Mouse (Mus musculus): Measurements from ENCODE around the gene Olfr157. TPM values are rescaled to one million over a fixed set of nuclear protein-coding genes. Genes with fewer than 3 reads are reported as not detected.

Gene Olfr157
- not detected for polyA plus RNA-seq (2014; fragmentation: Illumina TruSeq; extraction: RNeasy Lipid Tissue Mini Kit (QIAGEN cat#74804))

GRCm38 (mm10) chr4:43840101-43840500, at the start of gene Olfr157:
Olfr157 (minus strand) TSS chr4:43840201.

GRCm38 (mm10) chr4:43875160-43875918, 35.3 kb upstream of the Olfr157 start, which contains the start of gene Reck:
Reck (plus strand) TSS chr4:43875530.

GRCm38 (mm10) chr4:43851265-43851664, 11.3 kb upstream of the Olfr157 start, which contains the start of gene Olfr155:
Olfr155 (plus strand) TSS chr4:43851565.

GRCm38 (mm10) chr4:43823845-43824337, 16.1 kb downstream of the Olfr157 start, which contains the start of gene Olfr156:
Olfr156 (minus strand) TSS chr4:43823895.

Other genes starting within 250 kb of the Olfr157 start
- gene Npr2, start 208.3 kb downstream of the Olfr157 start, polyA plus RNA-seq (2014; fragmentation: Illumina TruSeq; extraction: RNeasy Lipid Tissue Mini Kit (QIAGEN cat#74804)), result 21.7 TPM
- gene Spag8, start 186.6 kb downstream of the Olfr157 start, polyA plus RNA-seq (2014; fragmentation: Illumina TruSeq; extraction: RNeasy Lipid Tissue Mini Kit (QIAGEN cat#74804)), result not detected
- gene Hint2, start 183.7 kb downstream of the Olfr157 start, polyA plus RNA-seq (2014; fragmentation: Illumina TruSeq; extraction: RNeasy Lipid Tissue Mini Kit (QIAGEN cat#74804)), result 2.4 TPM
- 5.4 TPM for gene Tmem8b, start 171.2 kb downstream of the Olfr157 start, polyA plus RNA-seq (2014; fragmentation: Illumina TruSeq; extraction: RNeasy Lipid Tissue Mini Kit (QIAGEN cat#74804))
- gene Fam221b, start 171.1 kb downstream of the Olfr157 start, polyA plus RNA-seq (2014; fragmentation: Illumina TruSeq; extraction: RNeasy Lipid Tissue Mini Kit (QIAGEN cat#74804)), result 0.14 TPM
- gene Olfr70, start 139.4 kb downstream of the Olfr157 start, polyA plus RNA-seq (2014; fragmentation: Illumina TruSeq; extraction: RNeasy Lipid Tissue Mini Kit (QIAGEN cat#74804)), result not detected
- gene Olfr71, start 129.9 kb downstream of the Olfr157 start, polyA plus RNA-seq (2014; fragmentation: Illumina TruSeq; extraction: RNeasy Lipid Tissue Mini Kit (QIAGEN cat#74804)), result not detected
- gene Hrct1, start 113.0 kb downstream of the Olfr157 start, polyA plus RNA-seq (2014; fragmentation: Illumina TruSeq; extraction: RNeasy Lipid Tissue Mini Kit (QIAGEN cat#74804)), result not detected
- 0.37 TPM for gene Spaar, start 110.2 kb downstream of the Olfr157 start, polyA plus RNA-seq (2014; fragmentation: Illumina TruSeq; extraction: RNeasy Lipid Tissue Mini Kit (QIAGEN cat#74804))
- not detected for gene Olfr159, start 69.2 kb downstream of the Olfr157 start, polyA plus RNA-seq (2014; fragmentation: Illumina TruSeq; extraction: RNeasy Lipid Tissue Mini Kit (QIAGEN cat#74804))
- gene Olfr156, start 16.3 kb downstream of the Olfr157 start, polyA plus RNA-seq (2014; fragmentation: Illumina TruSeq; extraction: RNeasy Lipid Tissue Mini Kit (QIAGEN cat#74804)), result not detected
- gene Olfr155, start 11.4 kb upstream of the Olfr157 start, polyA plus RNA-seq (2014; fragmentation: Illumina TruSeq; extraction: RNeasy Lipid Tissue Mini Kit (QIAGEN cat#74804)), result not detected
- 33.6 TPM for gene Reck, start 35.3 kb upstream of the Olfr157 start, polyA plus RNA-seq (2014; fragmentation: Illumina TruSeq; extraction: RNeasy Lipid Tissue Mini Kit (QIAGEN cat#74804))
- 22.4 TPM for gene Glipr2, start 117.2 kb upstream of the Olfr157 start, polyA plus RNA-seq (2014; fragmentation: Illumina TruSeq; extraction: RNeasy Lipid Tissue Mini Kit (QIAGEN cat#74804))
- not detected for gene Ccin, start 143.3 kb upstream of the Olfr157 start, polyA plus RNA-seq (2014; fragmentation: Illumina TruSeq; extraction: RNeasy Lipid Tissue Mini Kit (QIAGEN cat#74804))
- gene Clta, start 164.3 kb upstream of the Olfr157 start, polyA plus RNA-seq (2014; fragmentation: Illumina TruSeq; extraction: RNeasy Lipid Tissue Mini Kit (QIAGEN cat#74804)), result 95.6 TPM
- 11.4 TPM for gene Gne, start 244.0 kb upstream of the Olfr157 start, polyA plus RNA-seq (2014; fragmentation: Illumina TruSeq; extraction: RNeasy Lipid Tissue Mini Kit (QIAGEN cat#74804))